Mouse (Mus musculus) lung, adult 10 weeks (tissue): Measurements from ENCODE around the gene Adat2. TPM values are rescaled to one million over a fixed set of nuclear protein-coding genes. Genes with fewer than 3 reads are reported as not detected.

Experiments used
- polyA plus RNA-seq: library from polyadenylated mRNA; stranded (reverse); fragments of 350-450 nt; fragmentation: Illumina TruSeq; extraction: RNeasy Lipid Tissue Mini Kit (QIAGEN cat#74804); gene quantifications from one replicate; pipeline ENCODE4 v1.2.3, GENCODE M21; 2014; ENCODE audit warnings: low read depth, low replicate concordance; ENCODE audit not compliant: insufficient read depth

Gene Adat2
- polyA plus RNA-seq = 2.2 TPM

DNA sequence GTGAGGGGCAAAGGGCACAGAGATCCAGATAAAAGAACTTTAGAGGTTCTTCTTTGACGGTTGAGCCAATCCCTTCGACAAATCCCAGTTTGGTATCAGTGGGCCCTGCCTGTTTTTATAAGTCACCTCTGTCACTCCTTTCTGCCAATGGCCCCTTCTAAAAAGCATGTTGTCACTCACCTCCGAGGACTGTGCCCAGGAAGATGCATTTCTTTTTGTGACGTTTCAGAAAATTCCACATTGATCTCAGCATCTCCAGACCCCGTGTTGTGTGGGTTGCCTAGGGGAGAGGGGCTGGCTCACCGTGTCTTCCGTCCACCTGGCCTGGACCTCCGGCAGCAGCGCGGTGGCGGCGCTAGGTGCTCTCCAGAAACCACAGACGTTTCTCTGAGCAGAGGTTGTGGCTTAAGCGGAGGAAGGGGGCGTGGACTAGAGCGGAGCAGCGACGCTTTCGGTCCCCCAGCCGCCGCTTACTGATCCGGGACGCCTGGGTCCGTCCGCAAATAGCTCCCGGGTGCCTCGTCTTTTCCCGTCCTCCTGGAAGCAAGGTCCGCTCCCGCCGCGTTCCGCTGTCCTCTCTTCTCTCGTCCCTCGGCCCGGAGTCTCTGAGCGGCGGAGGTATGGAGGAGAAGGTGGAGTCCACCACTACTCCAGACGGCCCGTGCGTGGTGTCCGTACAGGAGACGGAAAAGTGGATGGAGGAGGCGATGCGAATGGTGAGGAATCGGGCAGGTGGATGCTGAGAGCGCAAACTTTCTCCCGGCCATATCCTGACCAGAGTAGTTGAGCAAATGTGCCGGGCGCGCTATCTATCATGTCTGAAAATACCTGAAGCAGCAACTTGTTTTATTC, at the start of gene Adat2, which contains the start of gene Pex3:
TSS of gene Adat2 (plus strand) at position 249 of the 852 bp plus-strand sequence.
TSS of gene Pex3 (minus strand) at position 497 of the 852 bp plus-strand sequence.

Other genes with a start within 250 kb of the Adat2 start
- 15.6 TPM for gene Phactr2, start 78.5 kb upstream of the Adat2 start, polyA plus RNA-seq
- gene Fuca2, start 53.4 kb upstream of the Adat2 start, polyA plus RNA-seq = 53.9 TPM
- 21.2 TPM for gene Pex3, start 248 bp downstream of the Adat2 start, polyA plus RNA-seq